In genomic region chr19:11483941-11484340, GRCm38 (mm10) we compare ENCODE assay signal across 32 mouse cellular contexts. TPM values are rescaled to one million over a fixed set of nuclear protein-coding genes. Genes with fewer than 3 reads are reported as not detected.
A peak's percentile ranks its signal among the peaks of the same experiment; 100 is the strongest.
DNase-seq lines count a peak whose midpoint lies in the region; ATAC-seq and TF ChIP-seq lines count a peak whose summit lies in the region.
"Had no signal": no experiment of that assay in that cellular context is flagged by ENCODE, and none has a peak within 500 bp of the region (broad histone marks: within the 10 kb centered on the region; RNA-seq: fewer than 3 reads in every experiment).

No protein-coding gene starts in this region.

- peak overlapping the region; percentile 61 for H3K4me3 ChIP-seq in spleen, adult 2 months (ENCODE audit: extremely low read depth, insufficient read depth, insufficient read length)
- H3K4me3 ChIP-seq: heart, embryonic 12.5 days; heart, embryonic 15.5 days had no signal

- no peaks in the 10 kb centered on the region for H3K27me3 ChIP-seq in spleen, adult 2 months (ENCODE audit: control insufficient read depth, insufficient read depth, low read length)
- H3K27me3 ChIP-seq: heart, embryonic 12.5 days; heart, embryonic 15.5 days had no signal

- no peak for DNase-seq in spleen, adult 2 months (ENCODE audit: low read depth in 1 of 2, low spot score in 2 of 2)
- no peak for DNase-seq in spleen, adult 12 weeks (ENCODE audit: low spot score)
- peak; percentile 73 for DNase-seq in naive thymus-derived CD4-positive, alpha-beta T cell, adult 2 months (ENCODE audit: low read depth)
- no peak for DNase-seq in lung, adult 18-20 months
- no peak for DNase-seq in heart, postnatal 25 days (ENCODE audit: low spot score)
- DNase-seq: adrenal gland, adult 2 months; adrenal gland, postnatal 14 days; cerebellum, adult 11-12 months; cerebellum, adult 9-10 months; cerebellum, postnatal 14 days; forebrain, postnatal 0 days; gastrocnemius, postnatal 25 days; heart, adult 18-20 months; heart, postnatal 10 days; heart, postnatal 4 days had no signal

- peaks cover 7% of the 10 kb centered on the region for H3K4me1 ChIP-seq in spleen, adult 2 months (ENCODE audit: control insufficient read depth, insufficient read depth, insufficient read length)
- H3K4me1 ChIP-seq: heart, embryonic 12.5 days; heart, embryonic 15.5 days had no signal

- TF ChIP-seq CTCF in spleen, adult 2 months (IDR thresholded peaks at IDR 0.05; ENCODE audit: extremely low read depth, insufficient read depth, insufficient read length, insufficient replicate concordance), result no peak

- H3K36me3 ChIP-seq in spleen, adult 2 months (ENCODE audit: control insufficient read depth, insufficient read depth, low read length), result peaks cover 11% of the 10 kb centered on the region
- H3K36me3 ChIP-seq: heart, embryonic 12.5 days; heart, embryonic 15.5 days had no signal

- H3K27ac ChIP-seq in spleen, adult 2 months (ENCODE audit: insufficient read depth, low read length), result peak overlapping the region; percentile 98
- H3K27ac ChIP-seq: heart, embryonic 15.5 days; hindbrain, embryonic 14.5 days; hindbrain, postnatal 0 days had no signal

- intact Hi-C loops in heart, postnatal 25 days (cut with DNase I), result no loop called here

- 27% methylated on average over 4 of the region's 4 CpGs for WGBS in spleen, adult 2 months

- no peak for TF ChIP-seq POLR2A in spleen, adult 2 months (IDR thresholded peaks at IDR 0.05; ENCODE audit: low read depth, low read length)

- ATAC-seq in CD4-positive, CD25-positive, alpha-beta regulatory T cell, adult 4 months, result peak; percentile 6
- ATAC-seq: forebrain, embryonic 14.5 days; forebrain, postnatal 0 days; hindbrain, postnatal 0 days had no signal

RNA-seq across cellular contexts. Expression of gene Gm8369, which starts 1.8 kb away (rescaled TPM):
- polyA plus RNA-seq in spleen, adult 2 months (2012; rRNA removed), result 35.9 and 38.1 TPM in 2 replicates
- 100 to 1,000 TPM; 420 to 532 TPM for polyA plus RNA-seq in CD4-positive, CD25-positive, alpha-beta regulatory T cell, adult 4 months (2017; shearing (Covaris generic))
- total RNA-seq in heart, postnatal 25 days (2021), result not detected
- total RNA-seq: adrenal gland, adult 2 months; adrenal gland, postnatal 4 days; forebrain, postnatal 0 days; gastrocnemius, adult 8-10 months; gastrocnemius, postnatal 25 days; heart, postnatal 4 days; hindbrain, postnatal 0 days; MEL had no signal
- polyA plus RNA-seq: adrenal gland, adult 2 months; brain, embryonic 14.5 days; C2C12; embryonic facial prominence, embryonic 11.5 days; embryonic facial prominence, embryonic 14.5 days; forebrain, embryonic 11.5 days; forebrain, embryonic 14.5 days; heart, embryonic 12.5 days; heart, embryonic 15.5 days; hindbrain, embryonic 11.5 days; hindbrain, embryonic 14.5 days; hindbrain, postnatal 0 days; intestine, embryonic 14.5 days had no signal

RNA-seq across cellular contexts. Expression of gene Ms4a6c, which starts 14.8 kb away (rescaled TPM):
- polyA plus RNA-seq in spleen, adult 2 months (2012; rRNA removed), result 8.9 and 12.2 TPM in 2 replicates
- 10 to 100 TPM; 13.4 to 20.1 TPM for polyA plus RNA-seq in CD4-positive, CD25-positive, alpha-beta regulatory T cell, adult 4 months (2017; shearing (Covaris generic))
- 10 to 100 TPM in 1 of 2 experiments, 1 to 10 TPM in 1; 8.9 to 10.1 TPM for total RNA-seq in heart, postnatal 25 days (2021)
- total RNA-seq: MEL had no signal
- polyA plus RNA-seq: C2C12 had no signal

RNA-seq across cellular contexts. Expression of gene Ms4a6b, which starts 32.4 kb away (rescaled TPM):
- 27.9 and 34.8 TPM in 2 replicates for polyA plus RNA-seq in spleen, adult 2 months (2012; rRNA removed)
- 1,000 to 10,000 TPM; 1,239 to 1,299 TPM for polyA plus RNA-seq in CD4-positive, CD25-positive, alpha-beta regulatory T cell, adult 4 months (2017; shearing (Covaris generic))
- 1 to 10 TPM; 5.7 to 6.1 TPM for total RNA-seq in heart, postnatal 25 days (2021)
- total RNA-seq: MEL had no signal
- polyA plus RNA-seq: C2C12 had no signal

RNA-seq across cellular contexts. Expression of gene Ms4a4b, which starts 40.6 kb away (rescaled TPM):
- polyA plus RNA-seq in spleen, adult 2 months (2012; rRNA removed), result 44.9 and 62.0 TPM in 2 replicates
- 1,000 to 10,000 TPM; 2,426 to 2,599 TPM for polyA plus RNA-seq in CD4-positive, CD25-positive, alpha-beta regulatory T cell, adult 4 months (2017; shearing (Covaris generic))
- under 1 TPM; 0.36 to 0.56 TPM for total RNA-seq in heart, postnatal 25 days (2021)
- total RNA-seq: forebrain, postnatal 0 days; gastrocnemius, adult 8-10 months; hindbrain, postnatal 0 days; MEL had no signal
- polyA plus RNA-seq: brain, embryonic 14.5 days; C2C12; embryonic facial prominence, embryonic 11.5 days; forebrain, embryonic 11.5 days; forebrain, embryonic 14.5 days; forebrain, postnatal 0 days; heart, embryonic 12.5 days; hindbrain, embryonic 11.5 days; hindbrain, embryonic 14.5 days; hindbrain, postnatal 0 days had no signal

RNA-seq across cellular contexts. Expression of gene Ms4a4d, which starts 52.7 kb away (rescaled TPM):
- polyA plus RNA-seq in spleen, adult 2 months (2012; rRNA removed), result 8.6 and 10.2 TPM in 2 replicates
- polyA plus RNA-seq in CD4-positive, CD25-positive, alpha-beta regulatory T cell, adult 4 months (2017; shearing (Covaris generic)), result 1 to 10 TPM; 3.9 to 6.3 TPM
- 10 to 100 TPM in 1 of 2 experiments, 1 to 10 TPM in 1; 5.6 to 10.3 TPM for total RNA-seq in heart, postnatal 25 days (2021)
- total RNA-seq: forebrain, postnatal 0 days; hindbrain, postnatal 0 days; MEL had no signal
- polyA plus RNA-seq: brain, embryonic 14.5 days; C2C12; forebrain, embryonic 14.5 days; forebrain, postnatal 0 days; frontal cortex, adult 2 months; hindbrain, embryonic 14.5 days; hindbrain, postnatal 0 days had no signal

Comparison
In these comparisons a context has a peak if more than half of its experiments do, and no peak if none do; other contexts are left out.
1. RNA of gene Gm8369, which starts 1.8 kb away (polyA plus RNA-seq): 420 to 532 TPM in CD4-positive, CD25-positive, alpha-beta regulatory T cell, adult 4 months; 35.9 to 38.1 TPM in spleen, adult 2 months; every median in the first group is over 10 times any median in the second.
2. RNA of gene Ms4a6b, which starts 32.4 kb away (polyA plus RNA-seq): 1,239 to 1,299 TPM in CD4-positive, CD25-positive, alpha-beta regulatory T cell, adult 4 months; 27.9 to 34.8 TPM in spleen, adult 2 months; every median in the first group is over 10 times any median in the second.